Mouse (Mus musculus) heart, adult 18-20 months (tissue): ENCODE data around the gene Syce1l. TPM values are rescaled to one million over a fixed set of nuclear protein-coding genes. Genes with fewer than 3 reads are reported as not detected.
A peak's percentile ranks its signal among the peaks of the same experiment; 100 is the strongest.

Experiments
- DNase-seq, 2 experiments: peaks; one replicate each; pipeline ENCODE4 v3.0.0; 2021 to 2022; ENCODE audit warnings: mixed read lengths in 1 of 2
- total RNA-seq, 2 experiments: library from RNA; stranded (reverse); gene quantifications; 2 replicates each; pipeline ENCODE4 v1.2.3; 2021

The Syce1l gene
- total RNA-seq, 2 experiments from 2014 or later = not detected

DNA sequence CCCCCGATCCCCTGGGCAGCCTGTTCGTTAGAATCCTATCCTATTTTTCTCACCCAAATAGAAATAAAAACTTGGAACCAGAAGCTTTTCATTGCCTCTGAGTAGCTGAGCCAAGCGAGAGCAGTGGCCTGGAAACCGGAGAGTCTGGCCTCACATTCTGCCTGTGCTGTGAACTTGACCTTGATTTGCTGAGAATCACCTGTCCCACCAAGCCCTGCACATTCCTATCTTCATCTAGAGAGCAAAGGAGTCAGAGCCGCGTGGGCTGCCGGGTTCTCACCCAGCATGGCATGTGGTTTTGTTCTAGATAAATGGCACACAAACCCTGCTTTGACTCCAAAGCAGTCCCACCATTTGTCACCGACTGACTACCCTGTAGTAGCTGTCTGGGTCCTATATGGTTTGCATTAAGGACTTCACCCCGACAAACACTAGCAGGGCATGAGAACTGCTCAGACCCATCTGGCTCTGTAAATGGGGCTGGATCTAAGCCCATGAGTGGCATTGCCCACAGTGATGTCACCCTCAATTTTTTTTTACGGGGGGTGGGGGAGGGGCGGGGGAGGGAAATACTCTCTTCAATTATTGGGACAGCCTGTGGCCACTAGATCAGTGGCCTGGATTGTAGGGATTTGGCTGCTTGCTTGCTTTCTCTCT lies 29.7 kb downstream of the Syce1l start:
- DNase-seq = no peak

DNA sequence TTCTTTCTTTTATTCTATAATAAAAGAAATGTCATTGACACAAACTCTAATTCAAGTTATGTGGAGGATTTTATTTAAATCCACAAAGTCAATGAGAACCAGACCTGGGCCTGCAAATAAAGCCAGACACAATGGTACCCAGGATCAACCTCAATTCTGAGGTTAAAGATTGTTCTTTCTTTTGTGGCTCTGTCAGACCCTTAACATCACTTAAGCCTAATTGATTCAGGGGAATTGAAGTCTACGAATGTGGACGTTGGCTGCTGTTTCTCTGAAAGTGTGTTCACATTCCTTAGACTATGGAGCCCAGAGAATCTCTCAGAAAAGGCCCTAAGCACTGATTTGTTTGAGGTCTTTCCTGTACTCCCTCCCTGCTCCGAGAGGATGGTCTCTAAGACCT lies 30.3 kb downstream of the Syce1l start:
- no peak for DNase-seq

DNA sequence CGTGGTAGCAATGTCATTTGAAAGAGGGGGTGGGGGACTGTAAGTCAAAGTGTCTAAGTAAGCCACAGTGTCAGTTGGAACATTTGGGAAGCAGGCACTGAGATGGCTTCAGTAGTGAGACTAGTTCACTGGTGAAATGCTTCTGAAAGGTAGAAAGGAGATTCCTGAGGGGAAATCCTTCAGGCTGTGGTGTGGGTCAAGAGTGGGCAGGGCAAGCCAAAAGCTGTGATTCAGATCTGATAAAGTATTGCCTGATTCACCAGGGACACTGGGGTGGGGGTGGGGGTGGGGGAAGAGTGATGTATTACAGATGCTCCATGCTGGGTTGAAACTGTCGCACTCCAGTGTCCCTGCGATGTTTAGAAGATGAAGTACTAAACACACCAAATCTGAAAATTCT lies 31.6 kb downstream of the Syce1l start:
- no peak for DNase-seq

DNA sequence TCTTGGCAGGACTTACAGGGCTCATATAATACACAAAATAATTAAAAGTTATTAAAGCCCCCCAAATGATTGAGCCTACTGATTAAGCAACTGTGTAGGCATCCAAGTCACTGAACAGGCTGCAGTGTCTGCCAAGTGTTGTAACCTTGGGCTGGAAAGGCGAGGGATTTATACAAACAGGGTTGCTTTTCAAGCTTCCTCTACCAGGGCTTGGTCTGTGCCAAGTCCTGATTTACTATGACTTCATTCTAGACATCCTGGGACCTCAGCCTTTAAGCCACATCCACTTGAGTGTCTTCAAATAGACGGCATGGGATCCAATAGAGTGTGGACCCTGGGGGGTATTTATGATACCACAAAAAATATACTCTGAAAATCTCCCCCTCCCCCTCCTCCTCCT lies 32.3 kb downstream of the Syce1l start:
- DNase-seq = no peak

DNA sequence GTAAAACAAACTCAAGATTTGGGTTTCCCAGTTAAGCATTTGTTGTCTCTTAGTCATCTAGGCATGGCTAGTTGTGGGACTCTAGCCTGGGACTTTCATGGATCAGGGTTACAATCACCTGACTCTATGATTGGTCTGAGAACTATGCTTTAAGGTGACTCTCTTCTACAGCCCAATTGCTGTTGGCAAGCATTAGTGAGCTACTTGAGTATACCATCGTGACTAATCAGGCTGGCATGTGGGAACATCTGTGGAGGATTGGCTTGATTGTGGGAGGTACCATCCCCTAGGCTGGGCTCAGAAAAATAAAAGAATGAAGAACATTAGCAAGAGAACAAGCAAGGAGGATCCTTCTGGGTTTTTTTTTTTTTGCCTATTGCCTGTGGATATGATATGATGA lies 33.8 kb downstream of the Syce1l start:
- DNase-seq = no peak

DNA sequence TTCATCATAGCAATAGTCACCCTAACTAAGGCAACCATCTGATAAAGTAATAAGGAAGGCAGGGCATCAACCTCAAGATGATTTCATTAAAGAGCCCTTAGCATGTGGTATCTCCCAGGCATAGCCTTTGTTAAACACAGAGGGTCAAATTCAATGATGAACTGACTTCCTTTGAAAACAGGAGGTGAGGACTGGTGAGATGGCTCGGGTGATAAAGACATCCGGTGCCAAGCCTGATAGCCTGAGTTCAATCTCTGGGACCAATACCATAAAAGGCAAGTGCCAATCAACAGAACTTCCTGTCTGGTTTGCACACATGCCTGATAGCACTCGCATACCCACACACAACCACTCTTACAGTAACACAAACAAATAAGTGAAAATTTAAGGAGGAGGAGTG lies 36.3 kb downstream of the Syce1l start:
- no peak for DNase-seq

DNA sequence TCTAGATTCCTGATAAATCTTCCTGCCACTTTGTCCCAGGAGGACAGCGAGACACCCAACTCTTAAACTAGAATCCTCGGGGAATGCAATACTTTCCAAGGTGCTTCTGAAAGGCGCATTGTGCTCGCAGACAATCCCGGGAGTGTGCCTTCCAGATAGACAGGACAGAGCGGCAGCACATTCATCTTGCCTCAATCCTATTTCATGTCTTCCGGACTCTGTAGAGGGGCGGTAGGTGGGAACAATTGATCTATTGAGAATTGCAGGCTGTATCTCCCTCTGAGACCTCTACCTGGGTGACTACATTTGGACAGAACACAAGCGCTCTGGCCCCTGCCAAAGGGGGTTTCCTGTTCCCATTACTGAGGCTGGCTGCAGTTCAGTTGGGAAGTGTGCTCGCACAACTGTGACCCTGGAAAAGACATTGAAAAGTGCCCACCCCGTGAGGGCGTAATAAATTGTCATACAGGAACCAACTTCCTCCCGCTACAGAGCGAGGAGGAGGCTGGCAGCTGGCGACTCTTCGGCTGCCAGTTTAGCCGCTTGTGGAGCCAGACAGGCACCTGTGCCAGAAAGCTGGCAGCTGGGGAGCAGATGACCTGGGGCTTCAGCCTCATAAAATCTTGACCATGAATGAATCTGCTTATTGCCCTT lies 45.0 kb downstream of the Syce1l start:
- DNase-seq = peak; percentile 8 to 20

DNA sequence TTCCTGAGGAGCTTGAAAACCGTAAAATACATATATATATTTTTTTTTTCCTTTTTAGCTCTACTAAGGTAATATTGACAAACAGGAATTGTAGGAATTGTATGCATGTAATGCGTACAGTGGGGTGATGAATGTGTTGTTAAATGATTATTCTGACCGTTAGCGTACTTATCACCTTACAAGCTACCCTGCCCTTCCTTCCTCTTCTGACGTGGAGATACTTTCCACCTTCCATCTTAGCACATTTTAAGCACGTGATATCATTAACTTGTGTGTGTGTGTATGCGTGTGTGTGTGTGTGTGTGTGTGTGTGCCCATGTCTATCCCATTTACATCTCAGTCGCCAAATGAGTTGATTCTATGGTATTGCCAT lies 45.5 kb downstream of the Syce1l start:
- no peak for DNase-seq

DNA sequence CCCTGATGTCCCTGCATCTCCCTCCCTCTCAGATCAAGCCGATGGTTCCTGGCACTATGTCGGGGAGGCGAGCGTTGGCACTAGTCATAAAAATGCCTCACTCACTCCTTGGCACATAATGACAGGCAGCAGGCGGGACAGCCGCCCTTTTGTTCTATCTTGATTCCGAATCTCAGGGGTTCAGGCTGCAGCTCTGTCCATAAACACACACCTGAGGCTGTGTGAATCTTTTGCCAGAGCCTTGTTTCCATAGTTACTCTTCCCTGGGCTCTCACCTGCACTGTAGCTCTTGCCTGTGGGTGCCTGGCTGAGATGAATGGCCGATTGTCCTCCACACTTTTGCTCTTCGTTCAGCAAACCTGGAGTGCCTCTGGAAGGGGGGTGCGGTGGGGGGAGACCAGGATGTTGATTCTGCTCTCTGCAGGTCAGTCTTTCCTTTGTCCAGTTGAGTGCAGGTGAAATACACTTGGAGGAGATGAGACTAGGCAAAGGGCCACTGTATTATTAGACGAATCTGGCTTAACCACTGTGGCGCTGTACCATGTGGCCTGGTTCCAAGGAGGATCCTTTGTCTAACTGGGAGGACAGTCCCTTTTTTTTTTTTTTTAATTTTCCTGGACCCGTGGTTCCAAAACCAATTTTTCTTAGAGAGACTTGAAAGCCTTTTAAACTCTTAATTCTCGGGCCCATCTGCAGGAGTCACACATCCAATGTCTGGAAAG lies 48.8 kb downstream of the Syce1l start:
- no peak for DNase-seq

DNA sequence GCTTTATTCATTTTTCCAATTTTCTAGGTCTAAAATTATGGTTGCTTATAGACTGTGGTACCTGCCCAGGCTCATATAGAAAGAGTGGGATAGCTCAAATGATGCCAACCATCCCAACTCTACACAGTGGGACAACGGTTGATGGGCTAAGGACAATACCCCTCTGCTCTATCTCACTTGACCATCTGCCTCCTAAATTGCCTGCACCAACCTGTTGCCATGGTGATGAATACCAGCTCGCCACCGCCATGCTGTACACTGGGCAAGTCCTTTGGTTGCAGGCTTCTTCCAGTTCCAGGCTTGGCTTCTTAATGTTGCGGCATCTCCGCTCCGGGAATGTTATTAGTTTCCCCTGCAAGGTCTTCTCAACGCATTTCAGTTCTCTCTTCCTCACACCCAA lies 62.0 kb downstream of the Syce1l start:
- DNase-seq = no peak

Other genes starting within 250 kb of the Syce1l start
- gene Mon1b, start 7.6 kb upstream of the Syce1l start, total RNA-seq = 1 to 10 TPM; 6.0 to 6.7 TPM
- under 1 TPM in 1 of 2 experiments, not detected in 1; 0.13 TPM for gene Adamts18, start 205.5 kb downstream of the Syce1l start, total RNA-seq